Mouse (Mus musculus): Measurements from ENCODE around the gene Mrpl27. TPM values are rescaled to one million over a fixed set of nuclear protein-coding genes. Genes with fewer than 3 reads are reported as not detected.

Gene Mrpl27
- total RNA-seq, 2 experiments from 2014 or later: 52.9 to 56.8 TPM

Other genes with a start within 250 kb of the Mrpl27 start
- 1 to 10 TPM; 2.0 to 3.2 TPM for gene Cacna1g, start 179.6 kb upstream of the Mrpl27 start, total RNA-seq (2021)
- not detected for gene Spata20, start 167.6 kb upstream of the Mrpl27 start, total RNA-seq (2021)
- under 1 TPM; 0.08 to 0.43 TPM for gene Epn3, start 153.8 kb upstream of the Mrpl27 start, total RNA-seq (2021)
- not detected for gene Mycbpap, start 132.0 kb upstream of the Mrpl27 start, total RNA-seq (2021)
- gene Rsad1, start 104.5 kb upstream of the Mrpl27 start, total RNA-seq (2021): 1 to 10 TPM; 2.6 to 4.1 TPM
- 10 to 100 TPM in 1 of 2 experiments, 1 to 10 TPM in 1; 5.4 to 17.5 TPM for gene Chad, start 88.7 kb upstream of the Mrpl27 start, total RNA-seq (2021)
- gene Acsf2, start 51.9 kb upstream of the Mrpl27 start, total RNA-seq (2021): 1 to 10 TPM; 1.6 to 3.3 TPM
- 10 to 100 TPM; 32.5 to 34.9 TPM for gene Lrrc59, start 24.0 kb upstream of the Mrpl27 start, total RNA-seq (2021)
- gene Eme1, start 197 bp downstream of the Mrpl27 start, total RNA-seq (2021): under 1 TPM in 1 of 2 experiments, not detected in 1; 0.48 TPM
- gene Xylt2, start 23.7 kb downstream of the Mrpl27 start, total RNA-seq (2021): 1 to 10 TPM; 4.0 to 5.1 TPM
- not detected for gene Gm11541, start 50.7 kb downstream of the Mrpl27 start, total RNA-seq (2021)
- gene Cdc34b, start 88.0 kb downstream of the Mrpl27 start, total RNA-seq (2021): 1 to 10 TPM in 1 of 2 experiments, under 1 TPM in 1; 0.67 to 1.1 TPM
- not detected for gene Tmem92, start 128.9 kb downstream of the Mrpl27 start, total RNA-seq (2021)